ENCODE assay signal across 10 mouse cellular contexts in the genomic region with DNA sequence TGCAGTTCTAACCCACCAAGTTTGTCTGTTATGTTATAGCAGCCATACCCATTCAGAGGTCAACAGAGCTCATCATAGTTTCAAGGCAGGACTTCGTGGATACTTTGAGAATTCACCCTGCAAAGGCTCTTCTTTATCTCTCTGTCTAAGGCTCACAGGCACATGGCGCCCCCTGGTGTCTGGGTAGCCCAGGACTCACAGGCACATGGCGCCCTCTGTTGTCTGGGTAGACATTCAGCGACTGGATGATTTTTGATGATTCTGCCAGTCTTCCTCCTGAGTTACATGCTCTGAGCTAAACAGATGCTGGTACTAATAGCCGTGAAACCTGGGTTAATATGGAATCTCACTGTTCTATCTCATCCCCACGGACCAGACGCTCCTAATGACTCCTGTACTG. TPM values are rescaled to one million over a fixed set of nuclear protein-coding genes. Genes with fewer than 3 reads are reported as not detected.
DNase-seq lines count a peak whose midpoint lies in the region; ATAC-seq lines count a peak whose summit lies in the region.
"Had no signal": no experiment of that assay in that cellular context is flagged by ENCODE, and none has a peak within 500 bp of the region (broad histone marks: within the 10 kb centered on the region; RNA-seq: fewer than 3 reads in every experiment).

No protein-coding gene starts in this region.

- H3K4me1 ChIP-seq in hindbrain, embryonic 10.5 days (replicated peaks) = no peaks in the 10 kb centered on the region
- H3K4me1 ChIP-seq in hindbrain, embryonic 16.5 days (ENCODE audit: control insufficient read depth, insufficient read depth, low read depth, low read length) = no peaks in the 10 kb centered on the region

- WGBS in hindbrain, embryonic 10.5 days = 80% methylated on average over 7 of the region's 7 CpGs
- 66% methylated on average over 7 of the region's 7 CpGs for WGBS in hindbrain, embryonic 16.5 days

- ATAC-seq in hindbrain, embryonic 16.5 days = no peak
- peak; percentile 56 for ATAC-seq in CD4-positive, CD25-positive, alpha-beta regulatory T cell, adult 4 months
- peak; percentile 42 to 53; a peak in 1 of 4 replicates for ATAC-seq in hematopoietic stem cell, adult 5-6 weeks (replicated peaks in 1 of 2; ENCODE audit: insufficient read depth in 1 of 2, low FRiP score in 2 of 2, low TSS enrichment in 1 of 2, low read depth in 1 of 2, poor library complexity in 2 of 2, severe bottlenecking in 2 of 2)

- H3K27ac ChIP-seq in hindbrain, embryonic 10.5 days = no peak overlapping the region
- H3K27ac ChIP-seq in hindbrain, embryonic 16.5 days (ENCODE audit: low read depth, low read length) = no peak overlapping the region

- peak; percentile 15 for DNase-seq in hindbrain, embryonic 10.5 days (ENCODE audit: low spot score)
- peak; percentile 51 to 70 for DNase-seq in adrenal gland, adult 18-20 months (ENCODE audit: low spot score in 2 of 2)
- DNase-seq in lung, adult 18-20 months = peak; percentile 16 to 21
- DNase-seq in spleen, postnatal 4 days (ENCODE audit: low spot score in 2 of 2) = peak; percentile 52 to 76
- DNase-seq in frontal cortex, postnatal 10 days (ENCODE audit: low spot score in 2 of 2) = no peak

- H3K36me3 ChIP-seq in hindbrain, embryonic 10.5 days = no peaks in the 10 kb centered on the region
- no peaks in the 10 kb centered on the region for H3K36me3 ChIP-seq in hindbrain, embryonic 16.5 days (ENCODE audit: control insufficient read depth, insufficient read depth, low read length)
- H3K36me3 ChIP-seq: embryonic facial prominence, embryonic 13.5 days had no signal

- no peaks in the 10 kb centered on the region for H3K9me3 ChIP-seq in hindbrain, embryonic 10.5 days
- no peaks in the 10 kb centered on the region for H3K9me3 ChIP-seq in hindbrain, embryonic 16.5 days (ENCODE audit: control insufficient read depth, low read length)
- H3K9me3 ChIP-seq: embryonic facial prominence, embryonic 13.5 days had no signal

- H3K9ac ChIP-seq in hindbrain, embryonic 16.5 days (ENCODE audit: low read depth, low read length) = no peak overlapping the region
- H3K9ac ChIP-seq: embryonic facial prominence, embryonic 13.5 days had no signal

- no peak overlapping the region for H3K4me3 ChIP-seq in hindbrain, embryonic 10.5 days
- no peak overlapping the region for H3K4me3 ChIP-seq in hindbrain, embryonic 16.5 days (ENCODE audit: low read length)
- H3K4me3 ChIP-seq: embryonic facial prominence, embryonic 13.5 days had no signal

- H3K27me3 ChIP-seq in hindbrain, embryonic 10.5 days (ENCODE audit: insufficient read depth, poor library complexity, severe bottlenecking) = no peaks in the 10 kb centered on the region
- no peaks in the 10 kb centered on the region for H3K27me3 ChIP-seq in hindbrain, embryonic 16.5 days (replicated peaks; ENCODE audit: control insufficient read depth, insufficient read depth, low read length)
- H3K27me3 ChIP-seq: embryonic facial prominence, embryonic 13.5 days had no signal

- no peak overlapping the region for H3K4me2 ChIP-seq in hindbrain, embryonic 16.5 days (ENCODE audit: low read length)
- H3K4me2 ChIP-seq: embryonic facial prominence, embryonic 13.5 days had no signal

RNA-seq across cellular contexts. Expression of a gene that starts 34.3 kb away (rescaled TPM):
- 0.07 TPM in 1 of 2 replicates, not detected in the other for polyA plus RNA-seq in hindbrain, embryonic 10.5 days (2016; fragmentation: Nextera tagmentation; extraction: Ambion mirVana)
- 0.09 TPM in 1 of 2 replicates, not detected in the other for polyA plus RNA-seq in hindbrain, embryonic 16.5 days (2015; fragmentation: Nextera tagmentation; extraction: Ambion mirVana)
- 10 to 100 TPM in 1 of 2 experiments, 1 to 10 TPM in 1; 5.6 to 11.5 TPM for polyA plus RNA-seq in CD4-positive, CD25-positive, alpha-beta regulatory T cell, adult 4 months (2017; shearing (Covaris generic))
- total RNA-seq in adrenal gland, adult 18-20 months (2021) = not detected
- total RNA-seq in hematopoietic stem cell, adult 5-6 weeks (2017) = 2.3 and 3.8 TPM in 2 replicates
- total RNA-seq: layer of hippocampus, postnatal 25 days had no signal

Comparison
In these comparisons a context has a peak if more than half of its experiments do, and no peak if none do; other contexts are left out.
1. DNase-seq: peak in hindbrain, embryonic 10.5 days (single experiment), adrenal gland, adult 18-20 months (2 of 2), lung, adult 18-20 months (2 of 2) and spleen, postnatal 4 days (2 of 2); none in frontal cortex, postnatal 10 days (0 of 2).